Mouse (Mus musculus): ENCODE results near the gene C2cd2l.

- no peak for TF ChIP-seq CTCF (IDR thresholded peaks at IDR 0.05 in 2 of 3, conservative IDR thresholded peaks at IDR 0.05 in 1 of 3; ENCODE audit: control insufficient read depth in 1 of 3, insufficient read depth in 1 of 3, low read depth in 2 of 3, low read length in 3 of 3, poor library complexity in 1 of 3, severe bottlenecking in 1 of 3)
- no peak for TF ChIP-seq RCOR1 (IDR thresholded peaks at IDR 0.05; ENCODE audit: low read depth, low read length)
- TF ChIP-seq MAX (IDR thresholded peaks at IDR 0.05; ENCODE audit: low read length), result no peak
- no peak for TF ChIP-seq SIN3A (IDR thresholded peaks at IDR 0.05; ENCODE audit: low read length)
Measured at GRCm38 (mm10) chr9:44325768-44326370, 5.8 kb upstream of the C2cd2l start, which contains the start of gene Dpagt1.

All from MEL (cell line).